Mouse (Mus musculus) forebrain, embryonic 13.5 days (tissue): ENCODE measurements at regions not wholly inside any gene's neighbourhood (a gene's known extent, or its start where the extent isn't known, plus 50 kb on each side); places are given as distances from the start of the nearest gene placed in this dataset.

ENCODE experiments used
- ATAC-seq: fragments of 200-750 bp; cut with Nextera tagmentation; 2 replicates; pipeline ENCODE4 v1.8.0; 2017
- H3K27ac ChIP-seq: fragments of 300-500 bp; sonication (generic); 2 replicates; pipeline ENCODE4 v1.5.1; 2015; ENCODE audit warnings: inconsistent platforms, mild to moderate bottlenecking, moderate library complexity
- H3K27me3 ChIP-seq: fragments of 300-500 bp; sonication (generic); 2 replicates; pipeline ENCODE4 v1.6.1; 2015; ENCODE audit warnings: mild to moderate bottlenecking, inconsistent platforms
- H3K36me3 ChIP-seq: fragments of 300-500 bp; sonication (generic); 2 replicates; pipeline ENCODE4 v1.6.1; 2015; ENCODE audit warnings: mild to moderate bottlenecking, inconsistent platforms; ENCODE audit not compliant: poor library complexity, severe bottlenecking
- H3K4me1 ChIP-seq: fragments of 300-500 bp; sonication (generic); 2 replicates; pipeline ENCODE4 v1.6.1; 2015; ENCODE audit warnings: inconsistent platforms
- H3K4me2 ChIP-seq: fragments of 300-500 bp; sonication (generic); 2 replicates; pipeline ENCODE4 v1.6.1; 2015; ENCODE audit warnings: inconsistent platforms, mild to moderate bottlenecking, moderate library complexity
- H3K4me3 ChIP-seq: fragments of 300-500 bp; sonication (generic); 2 replicates; pipeline ENCODE4 v1.5.1; 2015; ENCODE audit warnings: mild to moderate bottlenecking, inconsistent platforms
- H3K9ac ChIP-seq: fragments of 300-500 bp; sonication (generic); 2 replicates; pipeline ENCODE4 v1.6.1; 2015; ENCODE audit warnings: mild to moderate bottlenecking, inconsistent platforms
- H3K9me3 ChIP-seq: fragments of 300-500 bp; sonication (generic); replicated peaks from 2 replicates; pipeline ENCODE4 v1.6.1; 2016; ENCODE audit warnings: inconsistent platforms
- WGBS: fragments of 180-500 bp; shearing (Covaris S2); methylation state at CpG from one replicate; pipeline ENCODE4 v1.1.7; 2015; 5-methylcytosine and 5-hydroxymethylcytosine counted together

DNA sequence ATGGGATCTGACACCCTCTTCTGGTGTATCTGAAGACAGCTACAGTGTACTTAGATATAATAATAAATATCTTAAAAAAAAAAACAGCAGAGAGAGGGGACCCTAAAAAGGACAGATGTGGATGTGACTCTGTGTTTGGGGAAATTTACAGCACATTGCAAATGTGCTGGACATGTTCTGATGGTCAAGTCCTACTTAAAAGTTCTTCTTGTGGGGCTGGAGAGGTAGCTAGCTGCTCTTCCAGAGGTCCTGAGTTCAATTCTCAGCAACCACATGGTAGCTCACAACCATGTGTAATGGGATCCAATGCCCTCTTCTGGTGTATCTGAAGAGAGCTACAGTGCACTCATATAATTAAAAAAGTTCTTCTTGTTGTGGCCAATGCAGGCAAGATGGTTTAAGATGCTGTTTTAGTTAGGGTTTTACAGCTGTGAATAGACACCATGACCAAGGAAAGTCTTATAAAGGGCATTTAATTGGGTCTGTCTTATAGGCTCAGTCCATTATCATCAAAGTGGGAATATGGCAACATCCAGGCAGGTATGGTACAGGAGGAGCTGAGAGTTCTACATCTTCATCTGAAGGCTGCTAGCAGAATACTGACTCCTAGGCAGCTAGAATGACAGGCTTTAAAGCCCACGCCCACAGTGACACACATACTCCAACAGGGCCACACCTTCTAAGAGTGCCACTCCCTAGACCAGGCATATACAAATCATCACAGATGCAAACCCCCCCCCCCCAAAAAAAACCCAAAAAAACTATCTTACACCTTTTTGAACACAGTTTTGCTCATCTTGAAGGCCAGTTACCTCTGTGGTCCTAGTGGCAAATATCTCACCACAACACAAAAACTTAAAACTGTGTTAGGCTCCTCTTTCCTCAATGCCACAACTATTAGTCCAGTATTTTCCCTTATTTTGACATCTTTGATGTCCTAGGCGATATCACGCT is 118.5 kb upstream of the Cpm start:
- 84% methylated on average over 3 of the region's 3 CpGs for WGBS
- H3K27ac ChIP-seq, result no peak overlapping the region
- H3K4me1 ChIP-seq, result no peaks in the 10 kb centered on the region
- no peaks in the 10 kb centered on the region; the same call in 1 of the 2 replicates for H3K9me3 ChIP-seq
- no peaks in the 10 kb centered on the region for H3K36me3 ChIP-seq
- H3K4me3 ChIP-seq, result no peak overlapping the region
- H3K4me2 ChIP-seq, result no peak overlapping the region
- H3K9ac ChIP-seq, result no peak overlapping the region
- ATAC-seq, result no peak
- H3K27me3 ChIP-seq, result no peaks in the 10 kb centered on the region

DNA sequence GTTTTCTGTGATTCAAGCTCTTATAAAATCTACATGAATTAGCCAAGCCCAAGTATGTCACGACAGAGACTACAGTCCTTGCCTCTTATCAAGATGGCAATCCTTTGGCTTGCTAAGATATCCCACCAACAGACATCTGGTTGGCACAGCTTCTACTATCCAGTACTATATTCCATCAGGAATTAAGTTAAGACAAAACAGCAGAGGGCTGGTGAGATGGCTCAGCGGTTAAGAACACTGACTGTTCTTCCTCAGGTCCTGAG is 119.1 kb upstream of the Cpm start:
- no peaks in the 10 kb centered on the region for H3K4me1 ChIP-seq
- ATAC-seq, result no peak
- H3K36me3 ChIP-seq, result no peaks in the 10 kb centered on the region
- WGBS, result 88% methylated on average over 2 of the region's 2 CpGs
- H3K27ac ChIP-seq, result no peak overlapping the region
- H3K4me2 ChIP-seq, result no peak overlapping the region
- H3K9ac ChIP-seq, result no peak overlapping the region
- no peaks in the 10 kb centered on the region; the same call in 1 of the 2 replicates for H3K9me3 ChIP-seq
- no peaks in the 10 kb centered on the region for H3K27me3 ChIP-seq
- H3K4me3 ChIP-seq, result no peak overlapping the region

- ATAC-seq, result no peak
- 87% methylated on average over 9 of the region's 9 CpGs for WGBS
- no peaks in the 10 kb centered on the region for H3K36me3 ChIP-seq
Observed at GRCm38 (mm10) chr10:117509431-117510223, 119.7 kb upstream of the Cpm start.

GRCm38 (mm10) chr10:117506252-117506992 is 122.9 kb upstream of the Cpm start:
- Histone ChIP-seq H3K4me3 (no peak overlapping the region), H3K27me3 (no peaks in the 10 kb centered on the region), H3K36me3 (no peaks in the 10 kb centered on the region), H3K9me3 (no peaks in the 10 kb centered on the region), H3K9ac (no peak overlapping the region), H3K4me2 (no peak overlapping the region), H3K27ac (no peak overlapping the region), H3K4me1 (no peaks in the 10 kb centered on the region)
- no peak for ATAC-seq
- 93% methylated on average over 5 of the region's 5 CpGs for WGBS

More at GRCm38 (mm10) chr10:117509431-117510223, 119.7 kb upstream of the Cpm start:
- Histone ChIP-seq H3K4me1 (no peaks in the 10 kb centered on the region), H3K9ac (no peak overlapping the region), H3K9me3 (no peaks in the 10 kb centered on the region; the same call in 1 of the 2 replicates), H3K27ac (no peak overlapping the region), H3K4me2 (no peak overlapping the region), H3K27me3 (no peaks in the 10 kb centered on the region), H3K4me3 (no peak overlapping the region)

GRCm38 (mm10) chr10:117505529-117505928 is 123.8 kb upstream of the Cpm start:
- WGBS, result 82% methylated on average over 4 of the region's 4 CpGs
- H3K27ac ChIP-seq, result no peak overlapping the region
- H3K27me3 ChIP-seq, result no peaks in the 10 kb centered on the region
- H3K9me3 ChIP-seq, result no peaks in the 10 kb centered on the region
- H3K9ac ChIP-seq, result no peak overlapping the region
- no peaks in the 10 kb centered on the region for H3K36me3 ChIP-seq
- no peak overlapping the region for H3K4me2 ChIP-seq
- no peaks in the 10 kb centered on the region for H3K4me1 ChIP-seq
- no peak for ATAC-seq
- H3K4me3 ChIP-seq, result no peak overlapping the region

- H3K9ac ChIP-seq, result no peak overlapping the region
- 90% methylated on average over 3 of the region's 3 CpGs for WGBS
Observed at GRCm38 (mm10) chr10:117505057-117505456, 124.2 kb upstream of the Cpm start.

GRCm38 (mm10) chr10:117504267-117504902 is 124.6 kb upstream of the Cpsf6 start:
- 54% methylated on average over 5 of the region's 5 CpGs for WGBS
- ATAC-seq, result no peak
- no peaks in the 10 kb centered on the region for H3K27me3 ChIP-seq
- no peaks in the 10 kb centered on the region for H3K36me3 ChIP-seq
- H3K4me2 ChIP-seq, result no peak overlapping the region
- H3K9me3 ChIP-seq, result no peaks in the 10 kb centered on the region
- no peak overlapping the region for H3K4me3 ChIP-seq
- H3K27ac ChIP-seq, result no peak overlapping the region
- H3K9ac ChIP-seq, result no peak overlapping the region
- H3K4me1 ChIP-seq, result no peaks in the 10 kb centered on the region

More at GRCm38 (mm10) chr10:117505057-117505456, 124.2 kb upstream of the Cpm start:
- Histone ChIP-seq H3K4me2 (no peak overlapping the region), H3K27ac (no peak overlapping the region), H3K27me3 (no peaks in the 10 kb centered on the region), H3K4me1 (no peaks in the 10 kb centered on the region), H3K9me3 (no peaks in the 10 kb centered on the region), H3K4me3 (no peak overlapping the region), H3K36me3 (no peaks in the 10 kb centered on the region)
- ATAC-seq, result no peak

GRCm38 (mm10) chr10:117503222-117504184 is 123.7 kb upstream of the Cpsf6 start:
- Histone ChIP-seq H3K9me3 (no peaks in the 10 kb centered on the region), H3K27me3 (no peaks in the 10 kb centered on the region), H3K36me3 (no peaks in the 10 kb centered on the region), H3K4me2 (no peak overlapping the region), H3K4me3 (no peak overlapping the region), H3K27ac (no peak overlapping the region), H3K9ac (no peak overlapping the region), H3K4me1 (no peaks in the 10 kb centered on the region)
- ATAC-seq, result no peak
- WGBS, result 79% methylated on average over 22 of the region's 22 CpGs

DNA sequence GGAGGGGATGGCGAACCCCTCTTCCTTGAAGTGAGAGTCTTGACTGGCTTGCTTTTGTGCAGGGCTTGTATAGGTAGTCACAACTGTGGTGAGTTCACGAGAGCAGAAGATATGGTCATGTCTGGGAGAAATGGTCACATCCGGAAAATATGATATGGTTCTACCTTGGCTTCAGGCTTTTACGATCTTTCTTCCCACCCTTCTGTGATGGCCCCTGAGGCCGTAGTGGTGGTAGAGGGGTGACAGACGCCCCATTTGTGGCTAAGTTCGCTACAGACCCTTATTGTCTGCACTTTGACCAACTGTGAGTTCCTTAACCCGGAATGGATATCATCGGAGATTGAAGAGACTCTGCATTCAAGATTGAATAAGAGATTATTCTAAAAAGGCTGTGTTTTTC is 122.9 kb upstream of the Cpsf6 start:
- Histone ChIP-seq H3K9ac (no peak overlapping the region), H3K4me2 (no peak overlapping the region), H3K27me3 (0 out of 2 replicates have a peak, but pooled peaks cover 6% of the 10 kb centered on the region), H3K27ac (no peak overlapping the region), H3K36me3 (no peaks in the 10 kb centered on the region), H3K4me1 (no peaks in the 10 kb centered on the region), H3K4me3 (no peak overlapping the region), H3K9me3 (no peaks in the 10 kb centered on the region)
- no peak for ATAC-seq
- WGBS, result 86% methylated on average over 9 of the region's 9 CpGs

DNA sequence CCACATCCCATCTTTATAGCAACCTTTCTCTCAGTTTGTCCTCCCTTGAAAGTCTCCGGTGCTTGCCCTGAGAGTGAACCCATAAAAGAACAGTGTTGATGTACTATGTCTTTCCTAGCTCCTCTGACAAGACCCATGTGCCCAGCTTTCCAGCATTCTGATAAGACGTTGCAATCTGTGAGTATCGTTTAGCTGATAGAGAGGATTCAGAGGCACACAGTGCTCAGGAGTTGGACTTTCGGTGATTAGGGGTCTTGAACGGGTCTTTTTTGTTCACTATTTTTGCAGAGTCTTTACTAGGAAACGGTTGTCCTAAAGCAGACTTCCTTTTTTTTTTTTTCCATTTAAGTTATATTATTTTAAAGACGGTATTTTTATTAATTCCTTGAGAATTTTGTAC is 122.3 kb upstream of the Cpsf6 start:
- WGBS, result 90% methylated on average over 7 of the region's 7 CpGs
- Histone ChIP-seq H3K4me2 (no peak overlapping the region), H3K4me1 (no peaks in the 10 kb centered on the region), H3K27ac (no peak overlapping the region), H3K9ac (no peak overlapping the region), H3K9me3 (no peaks in the 10 kb centered on the region), H3K4me3 (no peak overlapping the region), H3K27me3 (peaks cover 9% of the 10 kb centered on the region; the same call in 1 of the 2 replicates), H3K36me3 (no peaks in the 10 kb centered on the region)
- ATAC-seq, result no peak

- Histone ChIP-seq H3K36me3 (no peaks in the 10 kb centered on the region), H3K27me3 (peaks cover 10% of the 10 kb centered on the region; the same call in 1 of the 2 replicates), H3K4me2 (no peak overlapping the region), H3K4me1 (peaks cover under 1% of the 10 kb centered on the region; the same call in 1 of the 2 replicates), H3K27ac (no peak overlapping the region), H3K9ac (no peak overlapping the region), H3K4me3 (no peak overlapping the region), H3K9me3 (no peaks in the 10 kb centered on the region)
- no peak for ATAC-seq
- 93% methylated on average over 1 of the region's 1 CpGs for WGBS
Observed at GRCm38 (mm10) chr10:117501426-117501825, 121.6 kb upstream of the Cpsf6 start.
